Mouse (Mus musculus) neural tube, embryonic 15.5 days (tissue): Measurements from ENCODE around the gene Dicer1. TPM values are rescaled to one million over a fixed set of nuclear protein-coding genes. Genes with fewer than 3 reads are reported as not detected.
A peak's percentile ranks its signal among the peaks of the same experiment; 100 is the strongest.

Experiments used
- ATAC-seq: fragments of 200-750 bp; cut with Nextera tagmentation; 2 replicates; pipeline ENCODE4 v1.8.0; 2017; ENCODE audit warnings: mild to moderate bottlenecking, moderate TSS enrichment, moderate library complexity; ENCODE audit not compliant: low FRiP score
- H3K27ac ChIP-seq: fragments of 300-500 bp; sonication (generic); replicated peaks from 2 replicates; pipeline ENCODE4 v1.5.1; 2015; ENCODE audit warnings: mild to moderate bottlenecking, inconsistent platforms
- H3K27me3 ChIP-seq: fragments of 300-500 bp; sonication (generic); replicated peaks from 2 replicates; pipeline ENCODE4 v1.6.1; 2015; ENCODE audit warnings: inconsistent platforms
- H3K36me3 ChIP-seq: fragments of 300-500 bp; sonication (generic); 2 replicates; pipeline ENCODE4 v1.6.1; 2015; ENCODE audit warnings: inconsistent platforms
- H3K4me1 ChIP-seq: fragments of 300-500 bp; sonication (generic); 2 replicates; pipeline ENCODE4 v1.6.1; 2015; ENCODE audit warnings: inconsistent platforms
- H3K4me2 ChIP-seq: fragments of 300-500 bp; sonication (generic); 2 replicates; pipeline ENCODE4 v1.6.1; 2015; ENCODE audit warnings: inconsistent platforms, mild to moderate bottlenecking, moderate library complexity
- H3K4me3 ChIP-seq: fragments of 300-500 bp; sonication (generic); replicated peaks from 2 replicates; pipeline ENCODE4 v1.5.1; 2015; ENCODE audit warnings: mild to moderate bottlenecking, inconsistent platforms
- H3K9ac ChIP-seq: fragments of 300-500 bp; sonication (generic); replicated peaks from 2 replicates; pipeline ENCODE4 v1.6.1; 2015; ENCODE audit warnings: mild to moderate bottlenecking, inconsistent platforms
- H3K9me3 ChIP-seq: fragments of 300-500 bp; sonication (generic); replicated peaks from 2 replicates; pipeline ENCODE4 v1.6.1; 2016; ENCODE audit warnings: inconsistent platforms
- WGBS: fragments of 180-500 bp; shearing (Covaris S2); methylation state at CpG from one replicate; pipeline ENCODE4 v1.1.7; 2015; ENCODE audit warnings: mixed read lengths; 5-methylcytosine and 5-hydroxymethylcytosine counted together
- polyA plus RNA-seq: library from polyadenylated mRNA; unstranded; fragments of >200 nt; fragmentation: Nextera tagmentation; extraction: Ambion mirVana; gene quantifications from 2 replicates; pipeline ENCODE4 v1.2.1, GENCODE M21; 2015

Dicer1 gene
- polyA plus RNA-seq, 1 experiment from 2014 or later = 34.5 TPM

- peaks cover 5% of the 10 kb centered on the region; the same call in 1 of the 2 replicates for H3K4me1 ChIP-seq
- H3K27ac ChIP-seq = no peak overlapping the region
- ATAC-seq = no peak
- H3K4me3 ChIP-seq = no peak overlapping the region
- H3K36me3 ChIP-seq = no peaks in the 10 kb centered on the region
- WGBS = 88% methylated on average over 5 of the region's 5 CpGs
- H3K27me3 ChIP-seq = no peaks in the 10 kb centered on the region
- no peak overlapping the region for H3K9ac ChIP-seq
- no peak overlapping the region for H3K4me2 ChIP-seq
- H3K9me3 ChIP-seq = no peaks in the 10 kb centered on the region
Observed at GRCm38 (mm10) chr12:104765116-104765515, 13.4 kb upstream of the Dicer1 start.

GRCm38 (mm10) chr12:104763918-104764317 lies 12.2 kb upstream of the Dicer1 start:
- peaks cover 3% of the 10 kb centered on the region; the same call in 1 of the 2 replicates for H3K4me1 ChIP-seq
- no peak overlapping the region for H3K4me3 ChIP-seq
- no peak overlapping the region for H3K4me2 ChIP-seq
- no peak overlapping the region for H3K9ac ChIP-seq
- 21% methylated on average over 6 of the region's 6 CpGs for WGBS
- no peaks in the 10 kb centered on the region for H3K36me3 ChIP-seq
- H3K27ac ChIP-seq = no peak overlapping the region
- no peak for ATAC-seq
- no peaks in the 10 kb centered on the region for H3K9me3 ChIP-seq
- no peaks in the 10 kb centered on the region for H3K27me3 ChIP-seq

DNA sequence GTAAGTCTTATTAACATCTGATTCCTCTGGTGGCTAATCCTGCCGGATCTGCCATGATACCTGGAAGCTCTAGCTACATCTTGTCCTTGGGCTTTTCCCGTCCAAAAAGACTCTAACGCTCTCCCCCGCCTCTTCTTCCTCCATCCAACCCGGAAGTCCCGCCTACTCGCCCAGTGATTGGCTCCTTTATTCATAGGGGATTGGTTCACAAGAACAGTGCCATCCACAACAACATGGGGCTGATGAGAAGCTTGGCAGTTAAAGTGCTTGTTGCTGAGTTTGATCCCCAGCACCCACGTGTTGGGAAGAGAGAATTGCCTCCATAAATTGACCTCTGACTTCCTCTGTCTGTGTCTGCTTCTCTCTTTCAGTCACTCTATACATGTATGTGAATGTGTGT lies 9.7 kb upstream of the Dicer1 start:
- no peak for ATAC-seq
- no peak overlapping the region for H3K27ac ChIP-seq
- H3K36me3 ChIP-seq = no peaks in the 10 kb centered on the region
- 83% methylated on average over 8 of the region's 8 CpGs for WGBS
- H3K4me1 ChIP-seq = no peaks in the 10 kb centered on the region
- no peak overlapping the region for H3K4me3 ChIP-seq
- no peak overlapping the region for H3K9ac ChIP-seq
- H3K4me2 ChIP-seq = no peak overlapping the region
- no peaks in the 10 kb centered on the region for H3K27me3 ChIP-seq
- H3K9me3 ChIP-seq = no peaks in the 10 kb centered on the region

DNA sequence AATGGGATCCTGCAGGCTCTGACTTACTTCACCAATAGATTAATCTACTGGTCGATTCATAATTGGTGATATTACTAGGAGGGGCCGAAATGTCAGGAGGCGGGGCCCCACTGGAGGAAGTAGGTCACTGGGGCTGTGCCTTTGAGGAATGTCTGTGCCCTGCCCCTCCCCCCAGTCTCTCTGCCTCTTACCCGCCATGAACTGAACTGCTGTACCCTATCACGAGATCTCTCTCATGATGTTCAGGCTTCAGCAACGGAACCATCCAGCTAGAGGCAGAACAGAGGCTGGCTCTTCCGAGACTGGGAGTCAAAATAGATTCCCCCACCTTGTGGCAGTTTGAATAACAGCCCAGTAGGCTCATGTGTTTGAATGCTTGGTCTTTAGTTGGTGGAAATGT lies 6.3 kb upstream of the Dicer1 start:
- Histone ChIP-seq H3K36me3 (no peaks in the 10 kb centered on the region), H3K9me3 (no peaks in the 10 kb centered on the region), H3K4me2 (no peak overlapping the region), H3K27me3 (no peaks in the 10 kb centered on the region), H3K4me1 (peaks cover 2% of the 10 kb centered on the region), H3K9ac (no peak overlapping the region), H3K27ac (no peak overlapping the region), H3K4me3 (no peak overlapping the region)
- WGBS = 96% methylated on average over 7 of the region's 7 CpGs
- no peak for ATAC-seq

DNA sequence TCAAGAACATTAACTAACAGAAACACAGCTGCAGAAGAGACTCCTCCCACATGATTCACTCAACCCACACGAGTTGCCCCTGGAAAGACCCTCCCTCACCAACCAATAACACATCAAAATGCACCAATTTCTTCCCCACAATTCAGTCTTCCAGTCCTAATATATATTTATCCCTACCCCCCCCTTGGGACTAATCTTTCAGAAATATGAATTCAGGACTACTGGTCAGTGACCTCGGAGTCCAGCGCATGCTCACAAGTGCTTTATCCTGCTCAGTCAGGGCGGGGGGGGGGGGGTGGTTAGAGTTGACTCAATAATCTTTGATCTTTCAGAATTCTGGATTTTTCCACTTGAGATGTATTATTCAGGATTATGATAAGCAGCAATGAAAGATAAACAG lies 1.9 kb upstream of the Dicer1 start:
- WGBS = 65% methylated on average over 4 of the region's 4 CpGs

DNA sequence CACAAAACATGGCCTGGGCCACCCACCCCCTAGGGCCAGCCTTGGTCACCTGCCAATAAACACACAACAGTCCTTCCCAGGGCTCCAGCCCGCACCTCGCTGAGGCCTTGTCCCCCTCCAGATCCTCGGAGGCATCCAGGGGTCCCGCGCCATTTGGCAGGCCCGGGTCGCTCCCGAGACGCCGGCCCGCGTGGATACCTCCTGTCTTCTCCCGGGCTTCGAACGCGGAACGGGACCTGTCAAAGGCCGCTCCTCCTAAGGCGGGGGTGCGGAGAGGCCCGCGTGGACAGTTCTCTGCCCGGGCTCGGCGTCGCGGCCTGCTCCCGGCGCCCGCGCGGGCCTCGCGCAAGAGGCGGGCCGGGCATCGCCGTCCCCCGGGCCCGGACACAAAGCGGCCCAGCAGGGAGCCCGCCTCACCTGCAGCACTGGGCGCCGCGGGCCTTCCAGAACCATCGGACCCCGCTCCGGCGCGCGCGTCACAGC lies 380 bp downstream of the Dicer1 start:
- Histone ChIP-seq H3K4me1 (peaks cover 46% of the 10 kb centered on the region), H3K9me3 (no peaks in the 10 kb centered on the region), H3K27me3 (no peaks in the 10 kb centered on the region), H3K4me2 (peak overlapping the region; percentile 91), H3K36me3 (no peaks in the 10 kb centered on the region), H3K4me3 (peak overlapping the region; percentile 88), H3K9ac (peak overlapping the region; percentile 75), H3K27ac (peak overlapping the region; percentile 85)
- ATAC-seq = no peak; the same call in none of the 2 replicates
- WGBS = 0% methylated on average over 37 of the region's 52 CpGs

More for the DNA sequence above, 1.9 kb upstream of the Dicer1 start:
- Histone ChIP-seq H3K9ac (no peak overlapping the region), H3K4me1 (peaks cover 33% of the 10 kb centered on the region), H3K4me2 (no peak overlapping the region), H3K27ac (no peak overlapping the region), H3K36me3 (no peaks in the 10 kb centered on the region), H3K9me3 (no peaks in the 10 kb centered on the region), H3K4me3 (no peak overlapping the region), H3K27me3 (no peaks in the 10 kb centered on the region)
- ATAC-seq = no peak

DNA sequence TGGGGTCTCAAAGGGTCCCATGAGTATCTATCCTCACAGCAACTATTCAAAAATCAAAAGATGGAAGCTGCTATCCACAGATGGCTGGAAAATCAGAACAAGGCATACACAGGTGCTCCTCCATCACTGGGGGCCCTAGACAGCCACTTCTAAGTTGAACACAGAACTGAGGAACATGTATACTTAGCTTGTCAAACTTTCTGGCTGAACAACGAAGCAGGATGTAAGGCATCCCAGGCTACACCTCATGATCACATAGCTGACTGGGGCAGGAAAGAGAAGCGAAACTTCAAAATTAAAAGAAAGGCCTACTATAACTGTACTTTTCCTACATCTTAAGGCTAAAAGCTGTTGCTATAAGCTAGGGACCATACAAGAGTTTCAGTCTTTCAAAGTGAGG lies 2.8 kb downstream of the Dicer1 start:
- no peak overlapping the region for H3K27ac ChIP-seq
- H3K4me2 ChIP-seq = 0 out of 2 replicates have a peak overlapping the region, but pooled peaks have one; percentile 91
- no peaks in the 10 kb centered on the region for H3K36me3 ChIP-seq
- no peaks in the 10 kb centered on the region for H3K9me3 ChIP-seq
- WGBS = 89% methylated on average over 2 of the region's 2 CpGs
- ATAC-seq = no peak
- H3K27me3 ChIP-seq = no peaks in the 10 kb centered on the region
- H3K9ac ChIP-seq = no peak overlapping the region
- H3K4me1 ChIP-seq = peaks cover 50% of the 10 kb centered on the region
- no peak overlapping the region for H3K4me3 ChIP-seq

DNA sequence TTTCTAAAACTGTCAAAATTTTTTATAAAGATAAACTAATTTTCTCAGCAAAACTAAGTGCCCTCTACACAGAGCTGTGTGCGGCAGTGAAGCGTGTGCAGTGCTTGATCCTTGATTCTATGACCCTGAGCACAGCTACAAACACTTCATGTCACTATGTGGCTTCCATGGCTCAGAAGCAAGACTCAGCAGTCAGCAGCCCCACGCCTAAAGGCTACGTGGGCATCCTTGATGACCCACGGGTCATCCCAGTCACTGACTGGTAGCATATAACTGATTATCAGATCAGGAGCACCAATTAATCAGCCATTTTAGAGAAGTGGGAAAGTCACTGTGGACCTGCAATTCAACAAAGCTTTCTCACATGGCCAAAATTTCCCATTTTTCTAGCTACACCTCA lies 4.5 kb downstream of the Dicer1 start:
- no peaks in the 10 kb centered on the region for H3K9me3 ChIP-seq
- H3K4me2 ChIP-seq = no peak overlapping the region
- no peak overlapping the region for H3K27ac ChIP-seq
- H3K4me1 ChIP-seq = peaks cover 54% of the 10 kb centered on the region
- H3K27me3 ChIP-seq = no peaks in the 10 kb centered on the region
- H3K36me3 ChIP-seq = no peaks in the 10 kb centered on the region
- 92% methylated on average over 5 of the region's 5 CpGs for WGBS
- no peak overlapping the region for H3K9ac ChIP-seq
- H3K4me3 ChIP-seq = no peak overlapping the region
- ATAC-seq = no peak

GRCm38 (mm10) chr12:104746601-104747000 lies 5.2 kb downstream of the Dicer1 start:
- H3K36me3 ChIP-seq = no peaks in the 10 kb centered on the region
- no peak overlapping the region for H3K27ac ChIP-seq
- no peaks in the 10 kb centered on the region for H3K27me3 ChIP-seq
- 97% methylated on average over 2 of the region's 2 CpGs for WGBS
- H3K4me2 ChIP-seq = no peak overlapping the region
- H3K9ac ChIP-seq = no peak overlapping the region
- peaks cover 59% of the 10 kb centered on the region for H3K4me1 ChIP-seq
- no peaks in the 10 kb centered on the region for H3K9me3 ChIP-seq
- no peak for ATAC-seq
- no peak overlapping the region for H3K4me3 ChIP-seq

DNA sequence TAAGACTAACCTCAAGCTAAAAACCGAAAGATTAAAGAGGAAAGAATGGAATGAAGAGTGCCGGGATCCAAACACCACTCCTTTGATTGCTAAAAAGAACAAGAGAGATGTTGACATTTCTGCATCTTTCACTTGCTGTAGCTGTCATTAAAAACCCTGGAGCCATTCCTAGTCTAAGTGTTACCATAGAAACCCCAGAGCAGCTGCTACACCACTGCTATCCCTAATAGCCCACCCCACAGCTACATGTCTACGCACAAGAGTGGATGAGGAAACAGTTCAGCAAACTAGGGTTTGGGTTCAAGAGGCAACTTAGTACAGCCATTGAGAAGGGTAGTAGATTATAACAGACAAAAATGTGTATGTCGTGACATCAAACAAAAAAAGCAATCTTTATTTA lies 8.1 kb downstream of the Dicer1 start:
- no peaks in the 10 kb centered on the region for H3K36me3 ChIP-seq
- 47% methylated on average over 4 of the region's 4 CpGs for WGBS
- no peaks in the 10 kb centered on the region for H3K27me3 ChIP-seq
- peaks cover 43% of the 10 kb centered on the region for H3K4me1 ChIP-seq
- ATAC-seq = peak; percentile 60
- no peak overlapping the region for H3K27ac ChIP-seq
- no peak overlapping the region for H3K9ac ChIP-seq
- H3K4me3 ChIP-seq = no peak overlapping the region
- no peaks in the 10 kb centered on the region for H3K9me3 ChIP-seq
- no peak overlapping the region for H3K4me2 ChIP-seq

DNA sequence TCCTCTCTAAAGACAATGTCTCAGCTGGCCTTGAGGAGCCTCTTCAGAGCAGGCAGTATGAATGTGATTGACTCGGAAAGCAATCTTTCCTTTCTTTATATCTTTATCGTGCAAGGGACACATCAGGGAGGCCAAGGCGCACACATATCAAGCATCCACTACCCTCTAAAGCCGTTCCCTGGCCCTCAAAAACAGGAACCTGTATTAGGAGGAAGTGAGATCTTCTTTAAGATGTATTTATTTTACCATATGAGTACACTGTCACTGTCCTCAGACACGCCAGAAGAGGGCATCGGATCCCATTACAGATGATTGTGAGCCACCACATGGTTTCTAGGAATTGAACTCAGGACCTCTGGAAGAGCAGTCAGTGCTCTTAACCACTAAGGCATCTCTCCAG lies 9.5 kb downstream of the Dicer1 start:
- no peaks in the 10 kb centered on the region for H3K9me3 ChIP-seq
- no peak overlapping the region for H3K27ac ChIP-seq
- no peak overlapping the region for H3K9ac ChIP-seq
- 82% methylated on average over 6 of the region's 6 CpGs for WGBS
- no peaks in the 10 kb centered on the region for H3K27me3 ChIP-seq
- H3K4me1 ChIP-seq = peaks cover 43% of the 10 kb centered on the region
- H3K4me3 ChIP-seq = no peak overlapping the region
- ATAC-seq = no peak
- H3K36me3 ChIP-seq = no peaks in the 10 kb centered on the region
- H3K4me2 ChIP-seq = no peak overlapping the region

GRCm38 (mm10) chr12:104740841-104741787 lies 10.6 kb downstream of the Dicer1 start:
- Histone ChIP-seq H3K9ac (no peak overlapping the region), H3K27me3 (no peaks in the 10 kb centered on the region), H3K4me3 (no peak overlapping the region), H3K36me3 (no peaks in the 10 kb centered on the region), H3K4me1 (peaks cover 50% of the 10 kb centered on the region), H3K4me2 (no peak overlapping the region), H3K9me3 (no peaks in the 10 kb centered on the region), H3K27ac (no peak overlapping the region)
- 61% methylated on average over 12 of the region's 12 CpGs for WGBS
- ATAC-seq = no peak
